Mouse (Mus musculus) limb, embryonic 14.5 days (tissue): ENCODE results near the gene Chn2. TPM values are rescaled to one million over a fixed set of nuclear protein-coding genes. Genes with fewer than 3 reads are reported as not detected.

Source experiments
- ATAC-seq: fragments of 200-750 bp; cut with Nextera tagmentation; 2 replicates; pipeline ENCODE4 v1.8.0; 2017; ENCODE audit warnings: low read depth, moderate number of reproducible peaks, moderate TSS enrichment; ENCODE audit not compliant: low FRiP score
- DNase-seq: peaks from one replicate; pipeline ENCODE4 v3.0.0-alpha.2; 2015; ENCODE audit warnings: low spot score
- H3K27ac ChIP-seq: fragments of 300-500 bp; sonication (generic); replicated peaks from 2 replicates; pipeline ENCODE4 v1.5.1; 2014; ENCODE audit warnings: low read depth, mild to moderate bottlenecking, low read length, moderate library complexity, mixed read lengths
- H3K27me3 ChIP-seq: fragments of 300-500 bp; sonication (generic); 2 replicates; pipeline ENCODE4 v1.6.1; 2014; ENCODE audit warnings: low read length, mixed read lengths; ENCODE audit not compliant: control insufficient read depth, insufficient read depth
- H3K36me3 ChIP-seq: fragments of 300-500 bp; sonication (generic); 2 replicates; pipeline ENCODE4 v1.6.1; 2014; ENCODE audit warnings: mild to moderate bottlenecking, low read length, moderate library complexity, mixed read lengths; ENCODE audit not compliant: control insufficient read depth, insufficient read depth
- H3K4me1 ChIP-seq: fragments of 300-500 bp; sonication (generic); 2 replicates; pipeline ENCODE4 v1.6.1; 2014; ENCODE audit warnings: antibody characterized with exemption, low read length, mixed read lengths; ENCODE audit not compliant: control insufficient read depth, insufficient read depth
- H3K4me2 ChIP-seq: fragments of 300-500 bp; sonication (generic); replicated peaks from 2 replicates; pipeline ENCODE4 v1.6.1; 2014; ENCODE audit warnings: low read depth, mild to moderate bottlenecking, low read length, moderate library complexity; ENCODE audit not compliant: severe bottlenecking
- H3K4me3 ChIP-seq: fragments of 300-500 bp; sonication (generic); replicated peaks from 2 replicates; pipeline ENCODE4 v1.5.1; 2014; ENCODE audit warnings: low read length
- H3K9ac ChIP-seq: fragments of 300-500 bp; sonication (generic); 2 replicates; pipeline ENCODE4 v1.6.1; 2014; ENCODE audit warnings: mild to moderate bottlenecking, low read depth, low read length, moderate library complexity; ENCODE audit not compliant: severe bottlenecking
- H3K9me3 ChIP-seq: fragments of 300-500 bp; sonication (generic); 2 replicates; pipeline ENCODE4 v1.6.1; 2016; ENCODE audit warnings: low read length; ENCODE audit not compliant: control insufficient read depth
- POLR2A ChIP-seq: fragments of 200-500 bp; IDR thresholded peaks from 2 replicates; pipeline ENCODE4 v1.8.0; 2012; ENCODE audit warnings: inconsistent platforms, mild to moderate bottlenecking, moderate library complexity, borderline replicate concordance; ENCODE audit not compliant: insufficient read depth, insufficient read length; ENCODE audit errors: extremely low read depth
- WGBS: fragments of 180-500 bp; shearing (Covaris S2); extraction: QIAGEN DNeasy Blood & Tissue Kit; methylation state at CpG from one replicate; pipeline ENCODE4 v1.1.7; 2014; 5-methylcytosine and 5-hydroxymethylcytosine counted together
- polyA plus RNA-seq, 2 experiments: library from polyadenylated mRNA; depleted of rRNA in 1 of 2; stranded (reverse) in 1 of 2; unstranded in 1 of 2; fragments of >200 nt; fragmentation: Nextera tagmentation in 1 of 2; extraction: Ambion mirVana in 1 of 2; gene quantifications; 2 replicates each; pipeline versions ENCODE4 v1.2.1 to v1.2.3; 2012 to 2014

Gene Chn2
- polyA plus RNA-seq, 2 experiments: 11.5 to 14.3 TPM

DNA sequence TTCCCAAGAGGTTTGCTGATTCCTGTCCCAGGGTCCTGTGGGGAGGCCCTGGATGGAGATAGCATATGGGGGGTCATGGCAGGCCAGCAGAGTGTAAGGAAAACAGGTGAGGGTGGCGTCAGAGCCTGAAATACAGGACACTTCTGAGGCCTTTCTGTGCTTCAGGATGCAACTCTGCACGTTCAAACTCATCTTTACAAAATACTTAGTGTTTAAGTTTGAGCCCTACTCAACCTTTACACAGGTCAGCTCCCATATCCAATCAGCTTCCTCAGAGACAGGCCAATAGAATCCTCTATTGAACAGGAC, 104.3 kb downstream of the Chn2 start:
- no peak overlapping the region for H3K4me2 ChIP-seq
- H3K27ac ChIP-seq: no peak overlapping the region
- ATAC-seq (no peak), DNase-seq (no peak)
- no peak for TF ChIP-seq POLR2A
- no peaks in the 10 kb centered on the region for H3K9me3 ChIP-seq
- H3K9ac ChIP-seq: no peak overlapping the region
- H3K4me3 ChIP-seq: no peak overlapping the region
- H3K36me3 ChIP-seq: no peaks in the 10 kb centered on the region
- no peaks in the 10 kb centered on the region for H3K27me3 ChIP-seq
- H3K4me1 ChIP-seq: no peaks in the 10 kb centered on the region
- WGBS: 85% methylated on average over 2 of the region's 2 CpGs

GRCm38 (mm10) chr6:54148844-54149526, 109.6 kb downstream of the Chn2 start:
- no peak overlapping the region for H3K4me3 ChIP-seq
- TF ChIP-seq POLR2A: no peak
- DNase-seq: no peak
- 25% methylated on average over 6 of the region's 6 CpGs for WGBS
- no peaks in the 10 kb centered on the region for H3K9me3 ChIP-seq
- ATAC-seq: no peak
- H3K27ac ChIP-seq: no peak overlapping the region
- H3K9ac ChIP-seq: no peak overlapping the region
- no peak overlapping the region for H3K4me2 ChIP-seq
- H3K36me3 ChIP-seq: no peaks in the 10 kb centered on the region
- no peaks in the 10 kb centered on the region for H3K27me3 ChIP-seq
- peaks cover 7% of the 10 kb centered on the region; the same call in 1 of the 2 replicates for H3K4me1 ChIP-seq

DNA sequence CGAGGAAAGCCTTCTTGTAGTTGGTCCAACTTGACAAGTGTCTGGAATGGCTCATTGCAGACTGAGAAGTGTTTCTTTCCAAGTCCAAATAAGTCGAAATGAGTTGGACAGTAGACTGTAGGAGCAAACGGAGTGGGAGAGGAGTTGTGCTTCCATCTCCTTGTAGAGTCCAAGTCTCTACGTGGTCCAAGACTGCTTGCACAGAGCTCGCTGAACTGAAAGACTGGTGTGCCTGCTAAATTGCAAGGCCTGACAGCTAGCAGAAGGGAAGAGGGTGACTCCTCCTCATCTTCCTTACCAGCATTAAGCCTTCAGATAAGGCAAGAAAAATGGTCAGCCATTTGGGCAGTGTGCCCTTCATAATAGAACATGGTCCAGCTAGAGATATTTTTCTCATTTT, 111.5 kb downstream of the Chn2 start:
- WGBS: 66% methylated on average over 5 of the region's 5 CpGs
- no peak for ATAC-seq
- Histone ChIP-seq H3K9ac (no peak overlapping the region), H3K27ac (no peak overlapping the region), H3K27me3 (no peaks in the 10 kb centered on the region), H3K9me3 (no peaks in the 10 kb centered on the region), H3K4me1 (peaks cover 7% of the 10 kb centered on the region; the same call in 1 of the 2 replicates), H3K4me2 (no peak overlapping the region), H3K4me3 (no peak overlapping the region), H3K36me3 (no peaks in the 10 kb centered on the region)
- no peak for DNase-seq
- no peak for TF ChIP-seq POLR2A

DNA sequence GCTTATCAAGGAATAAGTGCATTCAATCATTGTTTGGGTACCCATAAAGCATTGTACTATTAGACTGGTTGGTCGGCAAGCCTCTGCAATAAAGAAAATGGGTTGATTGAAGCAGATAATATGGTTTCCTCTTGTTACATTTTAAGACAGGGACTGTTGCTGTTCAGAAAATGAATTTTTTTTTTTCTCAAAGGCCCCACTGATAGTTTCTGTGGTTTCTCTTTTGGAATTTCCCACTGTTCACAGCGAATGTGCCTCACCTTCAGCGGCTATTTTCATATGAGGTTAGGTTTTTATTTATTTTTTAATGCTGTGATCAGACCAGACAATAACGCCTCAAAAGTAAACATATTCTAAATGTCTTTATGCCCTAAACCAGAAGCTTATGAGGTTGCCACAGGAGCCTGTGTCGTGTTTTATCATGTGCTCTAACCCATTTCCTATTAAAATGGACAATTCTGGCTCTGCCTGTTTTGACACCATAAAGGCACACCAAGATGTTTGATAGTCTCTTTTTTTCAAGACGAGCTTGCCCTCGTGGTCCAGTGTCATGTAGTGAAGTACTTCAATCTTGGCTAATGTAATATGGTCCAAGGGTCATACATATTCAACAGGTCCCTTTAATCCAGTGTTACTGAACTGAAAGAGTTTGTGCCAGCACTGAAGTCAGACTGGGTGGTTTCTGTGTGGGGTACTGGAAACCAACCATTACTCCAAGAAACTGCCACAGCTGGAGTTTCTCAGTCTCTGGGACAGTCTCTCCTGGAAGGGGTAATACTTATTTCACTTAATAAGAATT, 112.3 kb downstream of the Chn2 start:
- DNase-seq (no peak), ATAC-seq (no peak)
- no peaks in the 10 kb centered on the region for H3K36me3 ChIP-seq
- H3K27ac ChIP-seq: no peak overlapping the region
- H3K4me3 ChIP-seq: no peak overlapping the region
- no peak overlapping the region for H3K4me2 ChIP-seq
- H3K9ac ChIP-seq: no peak overlapping the region
- peaks cover 7% of the 10 kb centered on the region; the same call in 1 of the 2 replicates for H3K4me1 ChIP-seq
- H3K27me3 ChIP-seq: no peaks in the 10 kb centered on the region
- WGBS: 76% methylated on average over 7 of the region's 7 CpGs
- TF ChIP-seq POLR2A: no peak
- no peaks in the 10 kb centered on the region for H3K9me3 ChIP-seq

DNA sequence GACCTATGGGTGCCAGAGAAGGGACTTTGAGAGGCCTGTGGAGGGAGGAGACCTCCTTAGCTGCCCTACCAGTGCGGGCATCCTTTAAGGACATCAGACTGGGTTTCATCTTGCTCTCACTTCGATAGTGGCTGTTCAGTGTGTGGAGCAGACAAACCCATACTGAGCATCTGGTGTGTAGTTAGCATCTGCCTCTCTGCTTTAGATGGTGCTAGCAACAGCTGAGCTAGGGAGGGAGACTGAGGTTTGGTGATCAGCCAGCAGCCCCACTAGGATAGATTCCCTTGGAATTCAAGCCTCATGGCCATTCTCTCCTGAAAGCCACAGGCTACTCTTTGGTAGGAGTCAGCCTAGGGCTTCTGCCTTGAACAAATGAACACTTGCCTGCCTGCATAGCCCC, 117.7 kb downstream of the Chn2 start:
- DNase-seq (no peak), ATAC-seq (no peak)
- no peak overlapping the region for H3K9ac ChIP-seq
- no peak overlapping the region for H3K4me2 ChIP-seq
- H3K9me3 ChIP-seq: no peaks in the 10 kb centered on the region
- no peaks in the 10 kb centered on the region for H3K27me3 ChIP-seq
- TF ChIP-seq POLR2A: no peak
- H3K27ac ChIP-seq: no peak overlapping the region
- 91% methylated on average over 2 of the region's 2 CpGs for WGBS
- H3K4me3 ChIP-seq: no peak overlapping the region
- H3K36me3 ChIP-seq: no peaks in the 10 kb centered on the region
- H3K4me1 ChIP-seq: 0 out of 2 replicates have a peak, but pooled peaks cover 2% of the 10 kb centered on the region
